Mouse (Mus musculus) embryonic facial prominence, embryonic 14.5 days (tissue): ENCODE measurements around the gene Hist1h4b. TPM values are rescaled to one million over a fixed set of nuclear protein-coding genes. Genes with fewer than 3 reads are reported as not detected.

Source experiments
- ATAC-seq: fragments of 200-750 bp; cut with Nextera tagmentation; 2 replicates; pipeline ENCODE4 v1.8.0; 2017; ENCODE audit warnings: low read depth, moderate number of reproducible peaks, moderate TSS enrichment
- DNase-seq: peaks from one replicate; pipeline ENCODE4 v3.0.0-alpha.2; 2015; ENCODE audit warnings: low spot score
- H3K27ac ChIP-seq: fragments of 300-500 bp; sonication (generic); replicated peaks from 2 replicates; pipeline ENCODE4 v1.5.1; 2014; ENCODE audit warnings: low read depth, mild to moderate bottlenecking, low read length, moderate library complexity
- H3K27me3 ChIP-seq: fragments of 300-500 bp; sonication (generic); replicated peaks from 2 replicates; pipeline ENCODE4 v1.6.1; 2014; ENCODE audit warnings: low read length; ENCODE audit not compliant: control insufficient read depth, insufficient read depth
- H3K36me3 ChIP-seq: fragments of 300-500 bp; sonication (generic); 2 replicates; pipeline ENCODE4 v1.6.1; 2014; ENCODE audit warnings: low read length, mixed read lengths; ENCODE audit not compliant: control insufficient read depth, insufficient read depth
- H3K4me1 ChIP-seq: fragments of 300-500 bp; sonication (generic); 2 replicates; pipeline ENCODE4 v1.6.1; 2014; ENCODE audit warnings: antibody characterized with exemption, low read length; ENCODE audit not compliant: control insufficient read depth, insufficient read depth
- H3K4me2 ChIP-seq: fragments of 300-500 bp; sonication (generic); 2 replicates; pipeline ENCODE4 v1.6.1; 2014; ENCODE audit warnings: low read depth, mild to moderate bottlenecking, low read length, moderate library complexity, mixed read lengths
- H3K4me3 ChIP-seq: fragments of 300-500 bp; sonication (generic); 2 replicates; pipeline ENCODE4 v1.5.1; 2014; ENCODE audit warnings: low read depth, mild to moderate bottlenecking, low read length
- H3K9ac ChIP-seq: fragments of 300-500 bp; sonication (generic); 2 replicates; pipeline ENCODE4 v1.6.1; 2014; ENCODE audit warnings: low read depth, mild to moderate bottlenecking, low read length, moderate library complexity, mixed read lengths
- H3K9me3 ChIP-seq: fragments of 300-500 bp; sonication (generic); 2 replicates; pipeline ENCODE4 v1.6.1; 2016; ENCODE audit warnings: low read length; ENCODE audit not compliant: control insufficient read depth
- WGBS: fragments of 180-500 bp; shearing (Covaris S2); extraction: QIAGEN DNeasy Blood & Tissue Kit; methylation state at CpG from one replicate; pipeline ENCODE4 v1.1.7; 2014; 5-methylcytosine and 5-hydroxymethylcytosine counted together
- polyA plus RNA-seq: library from polyadenylated mRNA; unstranded; fragments of >200 nt; fragmentation: Nextera tagmentation; extraction: Ambion mirVana; gene quantifications from 2 replicates; pipeline ENCODE4 v1.2.1, GENCODE M21; 2014

Hist1h4b gene
- polyA plus RNA-seq, 1 experiment from 2014 or later, result 4.7 TPM

- Histone ChIP-seq H3K27ac (no peak overlapping the region), H3K9ac (no peak overlapping the region), H3K4me2 (no peak overlapping the region), H3K36me3 (no peaks in the 10 kb centered on the region), H3K4me1 (no peaks in the 10 kb centered on the region), H3K9me3 (no peaks in the 10 kb centered on the region), H3K27me3 (no peaks in the 10 kb centered on the region), H3K4me3 (no peak overlapping the region)
- DNase-seq (no peak), ATAC-seq (no peak)
- WGBS, result 83% methylated on average over 4 of the region's 4 CpGs
Measured at GRCm38 (mm10) chr13:23724239-23724638, 32.6 kb upstream of the Hist1h4b start.

DNA sequence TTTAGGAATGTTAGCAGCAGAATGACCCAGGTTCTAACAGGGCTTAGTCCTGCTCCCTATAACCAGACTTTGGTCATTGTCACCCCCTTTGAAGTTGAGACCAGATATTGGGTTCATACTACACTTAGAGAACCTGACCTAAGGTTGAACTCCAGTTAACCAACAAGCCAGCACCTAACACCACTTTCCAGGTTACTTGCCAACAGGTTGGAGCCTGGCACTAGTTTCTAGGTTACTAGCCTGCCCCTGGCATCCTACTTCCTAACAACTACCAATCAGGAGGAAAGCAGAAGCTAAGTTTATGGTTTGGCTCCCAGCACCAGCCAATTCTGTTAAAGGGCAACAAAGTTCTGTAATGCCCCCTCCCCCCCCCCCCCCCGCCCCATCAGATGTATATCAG, 31.6 kb upstream of the Hist1h4b start:
- H3K27ac ChIP-seq, result no peak overlapping the region
- H3K4me1 ChIP-seq, result no peaks in the 10 kb centered on the region
- no peak for DNase-seq
- H3K4me3 ChIP-seq, result no peak overlapping the region
- no peak for ATAC-seq
- no peaks in the 10 kb centered on the region for H3K27me3 ChIP-seq
- H3K4me2 ChIP-seq, result no peak overlapping the region
- no peak overlapping the region for H3K9ac ChIP-seq
- no CpG with 5 or more reads among the region's 1 CpGs for WGBS
- no peaks in the 10 kb centered on the region for H3K9me3 ChIP-seq
- H3K36me3 ChIP-seq, result no peaks in the 10 kb centered on the region

- 91% methylated on average over 18 of the region's 18 CpGs for WGBS
Measured at GRCm38 (mm10) chr13:23728472-23729191, 28.2 kb upstream of the Hist1h4b start.

GRCm38 (mm10) chr13:23729192-23729525, 27.7 kb upstream of the Hist1h4b start:
- H3K4me3 ChIP-seq, result no peak overlapping the region
- H3K27ac ChIP-seq, result no peak overlapping the region
- no peaks in the 10 kb centered on the region for H3K27me3 ChIP-seq
- H3K4me1 ChIP-seq, result no peaks in the 10 kb centered on the region
- DNase-seq (no peak), ATAC-seq (no peak)
- no peaks in the 10 kb centered on the region for H3K9me3 ChIP-seq
- H3K36me3 ChIP-seq, result no peaks in the 10 kb centered on the region
- no peak overlapping the region for H3K4me2 ChIP-seq
- 89% methylated on average over 9 of the region's 9 CpGs for WGBS
- H3K9ac ChIP-seq, result no peak overlapping the region

More at GRCm38 (mm10) chr13:23728472-23729191, 28.2 kb upstream of the Hist1h4b start:
- Histone ChIP-seq H3K4me1 (no peaks in the 10 kb centered on the region), H3K9me3 (no peaks in the 10 kb centered on the region), H3K9ac (no peak overlapping the region), H3K27me3 (no peaks in the 10 kb centered on the region), H3K4me2 (no peak overlapping the region), H3K27ac (no peak overlapping the region), H3K4me3 (no peak overlapping the region), H3K36me3 (no peaks in the 10 kb centered on the region)
- ATAC-seq, result no peak
- DNase-seq, result no peak

DNA sequence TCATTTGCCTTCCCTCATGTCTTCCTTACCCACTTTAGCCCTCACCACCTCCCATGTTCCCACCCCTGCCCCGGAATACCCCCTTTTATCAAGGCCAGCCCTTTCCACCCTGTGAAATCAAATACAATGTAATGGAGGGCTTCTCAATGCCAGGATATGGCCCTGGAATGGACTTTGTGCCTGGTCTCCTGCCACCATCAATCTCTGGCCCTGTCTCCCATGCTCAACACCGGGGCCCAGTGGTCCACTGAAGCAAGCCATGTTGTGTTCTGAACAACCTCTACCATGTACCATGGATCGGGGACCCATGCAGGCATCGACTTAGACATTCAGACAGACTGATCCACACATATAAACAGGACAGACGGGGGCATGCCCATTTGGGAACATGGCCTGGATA, 27.1 kb upstream of the Hist1h4b start:
- no peak overlapping the region for H3K27ac ChIP-seq
- H3K27me3 ChIP-seq, result no peaks in the 10 kb centered on the region
- no peak overlapping the region for H3K4me2 ChIP-seq
- no peaks in the 10 kb centered on the region for H3K4me1 ChIP-seq
- H3K9me3 ChIP-seq, result no peaks in the 10 kb centered on the region
- no peak overlapping the region for H3K4me3 ChIP-seq
- WGBS, result 95% methylated on average over 5 of the region's 5 CpGs
- no peaks in the 10 kb centered on the region for H3K36me3 ChIP-seq
- DNase-seq (no peak), ATAC-seq (no peak)
- no peak overlapping the region for H3K9ac ChIP-seq

GRCm38 (mm10) chr13:23730479-23730878, 26.3 kb upstream of the Hist1h4b start:
- H3K27me3 ChIP-seq, result no peaks in the 10 kb centered on the region
- 34% methylated on average over 8 of the region's 8 CpGs for WGBS
- no peak overlapping the region for H3K27ac ChIP-seq
- H3K36me3 ChIP-seq, result no peaks in the 10 kb centered on the region
- H3K4me2 ChIP-seq, result no peak overlapping the region
- no peaks in the 10 kb centered on the region for H3K4me1 ChIP-seq
- H3K9ac ChIP-seq, result no peak overlapping the region
- ATAC-seq, result no peak
- H3K4me3 ChIP-seq, result no peak overlapping the region
- H3K9me3 ChIP-seq, result no peaks in the 10 kb centered on the region
- peak; percentile 31 for DNase-seq

GRCm38 (mm10) chr13:23732156-23732804, 24.5 kb upstream of the Hist1h4b start:
- Histone ChIP-seq H3K27me3 (no peaks in the 10 kb centered on the region), H3K4me2 (no peak overlapping the region), H3K27ac (no peak overlapping the region), H3K4me3 (no peak overlapping the region), H3K9me3 (no peaks in the 10 kb centered on the region), H3K9ac (no peak overlapping the region), H3K36me3 (no peaks in the 10 kb centered on the region), H3K4me1 (no peaks in the 10 kb centered on the region)
- DNase-seq (peak; percentile 80), ATAC-seq (no peak)
- 27% methylated on average over 8 of the region's 8 CpGs for WGBS

DNA sequence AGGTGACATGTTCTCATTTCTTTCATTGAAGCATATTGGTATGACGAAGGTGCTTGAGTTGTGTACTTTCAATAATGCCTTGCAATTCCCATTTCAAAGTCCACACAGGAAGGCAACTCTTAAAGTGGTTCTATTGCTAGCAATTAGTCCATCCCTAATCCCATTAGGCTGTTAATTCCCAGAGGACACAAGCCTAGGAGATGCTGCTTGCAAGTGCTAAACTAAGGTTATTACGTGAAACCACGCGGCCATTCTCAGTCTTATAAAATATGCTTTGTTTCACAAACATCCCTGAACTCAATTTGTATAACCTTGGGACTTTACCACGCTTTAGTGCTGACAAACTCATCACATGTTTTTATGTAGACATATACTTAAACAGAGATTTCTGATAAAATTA, 19.7 kb upstream of the Hist1h4b start:
- H3K9me3 ChIP-seq, result no peaks in the 10 kb centered on the region
- no peak for DNase-seq
- H3K9ac ChIP-seq, result no peak overlapping the region
- no peak overlapping the region for H3K27ac ChIP-seq
- H3K4me2 ChIP-seq, result no peak overlapping the region
- peaks cover 14% of the 10 kb centered on the region; the same call in 1 of the 2 replicates for H3K4me1 ChIP-seq
- no peaks in the 10 kb centered on the region for H3K27me3 ChIP-seq
- no peaks in the 10 kb centered on the region for H3K36me3 ChIP-seq
- 82% methylated on average over 5 of the region's 5 CpGs for WGBS
- H3K4me3 ChIP-seq, result no peak overlapping the region
- ATAC-seq, result no peak

DNA sequence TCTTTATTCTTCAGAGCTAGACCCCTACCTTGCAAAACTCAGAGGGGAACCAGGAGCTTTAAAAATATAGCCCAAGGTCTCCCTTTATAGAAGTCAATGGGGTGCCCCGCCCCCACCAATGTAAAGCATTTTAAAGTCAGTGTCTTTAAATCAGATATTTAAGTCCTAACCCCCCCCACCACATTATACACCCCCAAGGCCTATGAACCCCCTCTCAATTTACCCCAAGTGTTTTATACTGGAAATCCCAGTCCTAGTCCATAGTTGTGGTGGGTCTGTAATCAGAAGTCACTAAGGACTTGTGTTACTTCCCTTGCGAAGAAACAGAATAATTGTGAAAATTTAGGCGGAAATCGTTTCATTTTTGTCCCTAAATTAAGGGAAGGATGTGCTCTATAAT, 18.8 kb upstream of the Hist1h4b start:
- no peak for DNase-seq
- Histone ChIP-seq H3K36me3 (no peaks in the 10 kb centered on the region), H3K4me1 (peaks cover 14% of the 10 kb centered on the region; the same call in 1 of the 2 replicates), H3K9ac (peak overlapping the region; percentile 75), H3K4me2 (peak overlapping the region; percentile 63), H3K27me3 (no peaks in the 10 kb centered on the region), H3K27ac (peak overlapping the region; percentile 95), H3K9me3 (no peaks in the 10 kb centered on the region), H3K4me3 (peak overlapping the region; percentile 49)
- WGBS, result 23% methylated on average over 4 of the region's 4 CpGs
- ATAC-seq, result no peak
